Mouse (Mus musculus) cerebellum, adult 2 months (tissue): ENCODE measurements around the gene Evi2a. TPM values are rescaled to one million over a fixed set of nuclear protein-coding genes. Genes with fewer than 3 reads are reported as not detected.

Experiments used
- DNase-seq, 2 experiments: peaks; one replicate each; pipeline ENCODE4 v3.0.0; 2021
- H3K27ac ChIP-seq: fragments of 200-500 bp; 2 replicates; pipeline ENCODE4 v1.5.1; 2012; ENCODE audit warnings: low read length, control low read depth, inconsistent platforms; ENCODE audit not compliant: insufficient read depth
- H3K27me3 ChIP-seq: fragments of 200-500 bp; 2 replicates; pipeline ENCODE4 v1.6.1; 2012; ENCODE audit warnings: inconsistent platforms, mild to moderate bottlenecking, low read length, moderate library complexity; ENCODE audit not compliant: control insufficient read depth, insufficient read depth
- H3K4me1 ChIP-seq: fragments of 200-500 bp; 2 replicates; pipeline ENCODE4 v1.6.1; 2011; ENCODE audit warnings: low read length; ENCODE audit not compliant: control insufficient read depth, insufficient read depth
- H3K4me3 ChIP-seq: fragments of 200-500 bp; replicated peaks from 2 replicates; pipeline ENCODE3; 2011; ENCODE audit warnings: mild to moderate bottlenecking, low read depth, low read length, control low read depth; ENCODE audit not compliant: insufficient read depth
- CTCF ChIP-seq: fragments of 200-500 bp; IDR thresholded peaks from 2 replicates; pipeline ENCODE4 v1.5.1; 2011; ENCODE audit warnings: low read depth, mild to moderate bottlenecking, control low read depth, low read length, moderate library complexity, borderline replicate concordance; ENCODE audit not compliant: insufficient read depth
- POLR2A ChIP-seq: fragments of 200-500 bp; IDR thresholded peaks from 2 replicates; pipeline ENCODE4 v1.6.1; 2011; ENCODE audit warnings: low read length, control low read depth, borderline replicate concordance; ENCODE audit not compliant: insufficient read depth
- WGBS: fragments of 180-500 bp; shearing (Covaris S2); methylation state at CpG from one replicate; pipeline ENCODE4 v1.1.7; 2018; 5-methylcytosine and 5-hydroxymethylcytosine counted together
- polyA plus RNA-seq: library from polyadenylated mRNA; depleted of rRNA; stranded (reverse); fragments of >200 nt; gene quantifications from 2 replicates; pipeline ENCODE4 v1.2.3, GENCODE M21; 2012; rRNA removed

Gene Evi2a
- polyA plus RNA-seq: 56.4 and 72.3 TPM in 2 replicates

GRCm38 (mm10) chr11:79530333-79530761, at the start of gene Evi2a, which contains the start of gene Evi2:
TSS of gene Evi2a (minus strand) at chr11:79530609.
TSS of gene Evi2 (minus strand) at chr11:79530589.
- H3K4me3 ChIP-seq: no peak within 1 kb of the TSS
- TF ChIP-seq CTCF (no peak), POLR2A (no peak)
- H3K4me1 ChIP-seq: peaks cover 12% of the 10 kb centered on the region
- no peak within 1 kb of the TSS for H3K27ac ChIP-seq
- 84% methylated on average over 7 of the region's 7 CpGs for WGBS
- peak in 1 of 2 experiments; percentile 20 for DNase-seq
- no peaks in the 10 kb centered on the region for H3K27me3 ChIP-seq

- DNase-seq: peak; percentile 64 to 74
- H3K4me1 ChIP-seq: peaks cover 5% of the 10 kb centered on the region; the same call in 1 of the 2 replicates
- TF ChIP-seq POLR2A (no peak), CTCF (peak; percentile 59)
- H3K4me3 ChIP-seq: no peak overlapping the region
- WGBS: 43% methylated on average over 5 of the region's 5 CpGs
- no peak overlapping the region for H3K27ac ChIP-seq
- no peaks in the 10 kb centered on the region for H3K27me3 ChIP-seq
Observed at GRCm38 (mm10) chr11:79577741-79578140, 47.3 kb upstream of the Evi2a start.

DNA sequence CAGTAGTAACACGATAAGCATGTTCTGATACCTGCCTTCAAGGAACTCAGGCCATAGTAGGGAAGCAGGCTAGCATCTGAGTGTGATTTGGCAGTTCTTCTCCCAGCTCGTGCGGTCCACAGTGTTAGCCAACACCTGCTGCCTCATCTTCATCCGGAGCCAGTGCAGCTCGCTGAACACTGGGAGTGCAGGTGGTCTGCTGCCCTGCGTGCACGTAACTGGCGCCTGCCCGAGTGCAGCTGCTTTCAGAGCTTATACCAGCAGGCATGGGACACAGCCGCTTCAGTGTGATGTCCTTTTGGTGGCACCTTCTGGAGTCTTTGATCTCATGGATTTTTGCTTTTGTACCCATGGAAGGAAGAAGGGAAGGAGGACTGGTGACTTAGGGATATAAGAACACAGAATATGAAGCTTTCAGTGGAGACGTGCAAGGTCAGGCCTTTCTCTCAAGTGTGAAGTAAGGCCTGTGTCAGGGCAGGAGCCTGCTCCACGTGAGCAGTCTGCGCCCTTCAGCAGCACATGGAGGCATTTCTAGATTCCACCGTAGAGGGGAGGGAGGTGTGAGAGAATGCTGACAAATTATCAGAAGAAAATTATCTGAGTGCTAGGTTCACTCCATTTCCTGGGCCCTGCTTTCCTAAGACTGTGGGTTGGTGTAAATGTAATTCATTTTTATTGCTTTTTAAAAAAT, 45.1 kb upstream of the Evi2a start:
- Histone ChIP-seq H3K27me3 (no peaks in the 10 kb centered on the region), H3K4me3 (no peak overlapping the region), H3K27ac (peak overlapping the region; percentile 2; the same call in 1 of the 2 replicates), H3K4me1 (peaks cover 5% of the 10 kb centered on the region; the same call in 1 of the 2 replicates)
- no peak for TF ChIP-seq CTCF
- 32% methylated on average over 14 of the region's 14 CpGs for WGBS
- no peak for DNase-seq

DNA sequence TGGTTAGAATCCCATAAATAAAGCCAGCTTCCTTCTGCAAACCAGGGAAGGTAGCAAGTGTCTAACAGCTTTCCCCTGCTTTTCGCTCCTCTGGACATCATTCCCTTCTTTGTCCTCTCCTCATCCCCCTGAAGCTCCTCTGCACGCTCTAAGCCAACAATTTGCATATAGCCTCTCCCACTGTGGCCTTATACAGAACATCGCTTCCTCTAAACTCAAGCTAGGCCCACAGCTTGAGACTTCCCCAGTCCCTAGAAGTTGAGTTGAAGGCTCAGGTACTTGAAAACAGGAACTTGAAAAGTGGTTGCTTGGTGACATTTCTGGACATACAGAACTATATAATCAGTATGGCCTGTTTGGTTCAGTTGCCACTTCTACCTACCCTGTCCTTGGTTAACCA, 43.4 kb upstream of the Evi2a start:
- H3K4me3 ChIP-seq: no peak overlapping the region
- H3K27ac ChIP-seq: no peak overlapping the region
- H3K27me3 ChIP-seq: no peaks in the 10 kb centered on the region
- H3K4me1 ChIP-seq: peaks cover 5% of the 10 kb centered on the region; the same call in 1 of the 2 replicates
- TF ChIP-seq CTCF (no peak), POLR2A (no peak)
- WGBS: 88% methylated on average over 3 of the region's 3 CpGs
- DNase-seq: no peak

DNA sequence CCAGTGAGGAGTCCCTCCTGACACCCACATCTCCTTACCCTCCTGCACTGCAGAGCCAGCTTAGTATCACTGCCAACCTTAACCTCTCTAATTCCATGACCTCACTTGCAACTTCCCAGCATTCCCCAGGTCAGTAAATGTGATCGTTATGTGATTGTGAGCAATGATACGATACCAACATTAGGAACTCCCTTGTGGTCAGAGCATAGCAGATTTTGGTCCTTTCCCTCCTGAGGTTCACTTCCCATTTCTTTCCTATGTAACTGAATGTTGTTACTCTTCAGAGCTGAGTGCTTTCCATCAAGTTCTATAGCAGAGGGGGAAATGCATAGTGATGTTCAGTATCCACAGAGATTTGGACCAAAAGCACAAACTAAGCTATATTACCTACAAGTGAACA, 39.9 kb upstream of the Evi2a start:
- Histone ChIP-seq H3K27ac (no peak overlapping the region), H3K27me3 (no peaks in the 10 kb centered on the region), H3K4me1 (peaks cover 3% of the 10 kb centered on the region; the same call in 1 of the 2 replicates), H3K4me3 (no peak overlapping the region)
- no peak for DNase-seq
- whole genome bisulfite sequencing: 100% methylated on average over 2 of the region's 2 CpGs
- no peak for TF ChIP-seq CTCF
- no peak for TF ChIP-seq POLR2A

DNA sequence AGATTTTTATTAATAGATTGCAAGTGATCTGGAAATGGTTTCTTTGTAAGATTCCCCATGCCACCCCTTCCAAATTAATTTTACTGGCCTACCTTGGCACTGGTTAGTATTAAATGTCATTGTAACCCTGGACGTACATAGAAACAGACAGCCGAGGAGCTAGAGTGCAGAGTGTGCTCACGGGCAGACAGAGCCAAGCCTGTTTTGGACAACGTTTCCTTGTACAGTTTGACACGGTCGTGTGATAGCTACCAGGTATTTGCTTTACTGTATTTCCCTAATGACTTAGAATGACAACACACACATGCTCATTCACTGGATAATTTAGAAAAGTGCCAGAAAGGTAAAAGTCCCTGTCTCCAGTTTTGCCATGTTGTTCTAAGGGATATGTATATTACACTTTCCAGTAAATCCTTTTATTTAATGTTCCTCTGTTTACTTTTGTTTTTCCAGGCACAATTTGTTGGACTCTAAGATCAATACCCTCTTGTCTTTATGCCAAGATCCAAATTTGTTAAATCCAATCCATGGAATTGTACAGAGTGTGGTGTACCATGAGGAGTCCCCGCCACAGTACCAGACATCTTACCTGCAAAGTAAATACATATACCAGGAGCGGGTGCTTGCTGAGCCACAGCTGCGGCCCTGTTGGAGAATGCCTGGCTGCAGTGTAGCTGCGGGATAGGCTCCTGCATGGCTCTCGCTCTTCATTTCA, 37.9 kb upstream of the Evi2a start:
- no peaks in the 10 kb centered on the region for H3K4me1 ChIP-seq
- no peaks in the 10 kb centered on the region for H3K27me3 ChIP-seq
- no peak for DNase-seq
- whole genome bisulfite sequencing: 86% methylated on average over 11 of the region's 11 CpGs
- TF ChIP-seq CTCF (no peak), POLR2A (no peak)
- H3K4me3 ChIP-seq: no peak overlapping the region
- no peak overlapping the region for H3K27ac ChIP-seq

GRCm38 (mm10) chr11:79566947-79567346, 36.5 kb upstream of the Evi2a start:
- no peak for TF ChIP-seq CTCF
- TF ChIP-seq POLR2A: no peak
- Histone ChIP-seq H3K27ac (no peak overlapping the region), H3K4me3 (no peak overlapping the region), H3K4me1 (no peaks in the 10 kb centered on the region), H3K27me3 (no peaks in the 10 kb centered on the region)
- 63% methylated on average over 1 of the region's 1 CpGs for WGBS
- DNase-seq: no peak

DNA sequence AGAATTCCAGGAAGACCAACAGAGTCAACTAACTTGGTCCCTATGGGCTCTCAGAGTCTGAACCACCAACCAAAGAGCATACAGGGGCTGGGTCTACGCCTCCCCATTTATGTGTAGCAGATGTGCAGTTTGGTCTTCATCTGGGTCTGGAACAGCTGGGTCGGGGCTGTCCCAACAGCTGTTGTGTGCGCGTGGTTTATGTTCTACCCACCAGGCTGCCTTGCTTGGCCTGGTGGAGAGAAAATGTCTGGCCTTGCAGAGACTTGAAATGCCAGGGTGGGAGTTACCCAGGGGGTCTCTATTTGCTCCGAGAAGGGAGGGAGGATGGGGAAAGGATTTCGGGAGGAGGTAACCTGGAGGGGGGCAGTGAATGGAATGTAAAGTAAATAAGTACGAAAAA, 33.1 kb upstream of the Evi2a start:
- H3K27me3 ChIP-seq: no peaks in the 10 kb centered on the region
- no peaks in the 10 kb centered on the region for H3K4me1 ChIP-seq
- WGBS: 90% methylated on average over 7 of the region's 7 CpGs
- no peak overlapping the region for H3K4me3 ChIP-seq
- no peak for DNase-seq
- H3K27ac ChIP-seq: no peak overlapping the region
- no peak for TF ChIP-seq POLR2A
